Mouse (Mus musculus): ENCODE data around the gene Apcs. TPM values are rescaled to one million over a fixed set of nuclear protein-coding genes. Genes with fewer than 3 reads are reported as not detected.

Gene Apcs
- not detected in 2 replicates for polyA plus RNA-seq (2014; fragmentation: Nextera tagmentation; extraction: Ambion mirVana)

- DNase-seq (ENCODE audit: low spot score, missing footprints) (peak; percentile 8), ATAC-seq (ENCODE audit: low FRiP score) (no peak)
- no peaks in the 10 kb centered on the region for H3K4me1 ChIP-seq (ENCODE audit: control insufficient read depth, insufficient read depth, low read length)
- no peaks in the 10 kb centered on the region for H3K9me3 ChIP-seq (ENCODE audit: control insufficient read depth, low read length)
- H3K36me3 ChIP-seq (ENCODE audit: control insufficient read depth, insufficient read depth, low read length) = no peaks in the 10 kb centered on the region
- H3K9ac ChIP-seq (ENCODE audit: low read length) = no peak within 1 kb of the TSS
- WGBS = 69% methylated on average over 2 of the region's 2 CpGs
- no peaks in the 10 kb centered on the region for H3K27me3 ChIP-seq (ENCODE audit: control insufficient read depth, insufficient read depth, low read length)
- no peak within 1 kb of the TSS for H3K27ac ChIP-seq (ENCODE audit: low read depth, low read length)
- no peak within 1 kb of the TSS for H3K4me2 ChIP-seq
- H3K4me3 ChIP-seq (ENCODE audit: low read depth, low read length) = no peak within 1 kb of the TSS
Measured at GRCm38 (mm10) chr1:172894777-172895357, at the start of gene Apcs. Apcs (minus strand) TSS chr1:172895041.

- ATAC-seq (ENCODE audit: low FRiP score) (no peak), DNase-seq (ENCODE audit: low spot score, missing footprints) (no peak)
- no peaks in the 10 kb centered on the region for H3K36me3 ChIP-seq (ENCODE audit: control insufficient read depth, insufficient read depth, low read length)
- H3K9me3 ChIP-seq (ENCODE audit: control insufficient read depth, low read length) = no peaks in the 10 kb centered on the region
- no peaks in the 10 kb centered on the region for H3K27me3 ChIP-seq (ENCODE audit: control insufficient read depth, insufficient read depth, low read length)
- no peak overlapping the region for H3K4me3 ChIP-seq (ENCODE audit: low read depth, low read length)
- no peaks in the 10 kb centered on the region for H3K4me1 ChIP-seq (ENCODE audit: control insufficient read depth, insufficient read depth, low read length)
- no peak overlapping the region for H3K9ac ChIP-seq (ENCODE audit: low read length)
- no peak overlapping the region for H3K4me2 ChIP-seq
- WGBS = 89% methylated on average over 2 of the region's 2 CpGs
- no peak overlapping the region for H3K27ac ChIP-seq (ENCODE audit: low read depth, low read length)
Measured at GRCm38 (mm10) chr1:172932197-172932596, 37.4 kb upstream of the Apcs start.

GRCm38 (mm10) chr1:172918450-172918849 lies 23.6 kb upstream of the Apcs start:
- Histone ChIP-seq H3K36me3 (ENCODE audit: control insufficient read depth, insufficient read depth, low read length) (no peaks in the 10 kb centered on the region), H3K27me3 (ENCODE audit: control insufficient read depth, insufficient read depth, low read length) (no peaks in the 10 kb centered on the region), H3K9me3 (ENCODE audit: control insufficient read depth, low read length) (no peaks in the 10 kb centered on the region), H3K4me2 (no peak overlapping the region), H3K9ac (ENCODE audit: low read length) (no peak overlapping the region), H3K4me3 (ENCODE audit: low read depth, low read length) (no peak overlapping the region), H3K4me1 (ENCODE audit: control insufficient read depth, insufficient read depth, low read length) (no peaks in the 10 kb centered on the region), H3K27ac (ENCODE audit: low read depth, low read length) (no peak overlapping the region)
- ATAC-seq (ENCODE audit: low FRiP score) (no peak), DNase-seq (ENCODE audit: low spot score, missing footprints) (no peak)
- WGBS = 87% methylated on average over 2 of the region's 2 CpGs

- no peak overlapping the region for H3K27ac ChIP-seq (ENCODE audit: low read depth, low read length)
- no peaks in the 10 kb centered on the region for H3K27me3 ChIP-seq (ENCODE audit: control insufficient read depth, insufficient read depth, low read length)
- H3K9ac ChIP-seq (ENCODE audit: low read length) = no peak overlapping the region
- no peaks in the 10 kb centered on the region for H3K4me1 ChIP-seq (ENCODE audit: control insufficient read depth, insufficient read depth, low read length)
- no peak overlapping the region for H3K4me2 ChIP-seq
- ATAC-seq (ENCODE audit: low FRiP score) = no peak
- no peak for DNase-seq (ENCODE audit: low spot score, missing footprints)
- no peak overlapping the region for H3K4me3 ChIP-seq (ENCODE audit: low read depth, low read length)
- 85% methylated on average over 1 of the region's 1 CpGs for WGBS
- no peaks in the 10 kb centered on the region for H3K9me3 ChIP-seq (ENCODE audit: control insufficient read depth, low read length)
- H3K36me3 ChIP-seq (ENCODE audit: control insufficient read depth, insufficient read depth, low read length) = no peaks in the 10 kb centered on the region
Measured at GRCm38 (mm10) chr1:172917115-172917514, 22.3 kb upstream of the Apcs start.

GRCm38 (mm10) chr1:172903313-172903712 lies 8.5 kb upstream of the Apcs start:
- H3K9ac ChIP-seq (ENCODE audit: low read length) = no peak overlapping the region
- H3K4me2 ChIP-seq = no peak overlapping the region
- H3K9me3 ChIP-seq (ENCODE audit: control insufficient read depth, low read length) = no peaks in the 10 kb centered on the region
- no peak overlapping the region for H3K27ac ChIP-seq (ENCODE audit: low read depth, low read length)
- ATAC-seq (ENCODE audit: low FRiP score) = no peak
- no peaks in the 10 kb centered on the region for H3K27me3 ChIP-seq (ENCODE audit: control insufficient read depth, insufficient read depth, low read length)
- H3K4me3 ChIP-seq (ENCODE audit: low read depth, low read length) = no peak overlapping the region
- no peaks in the 10 kb centered on the region for H3K4me1 ChIP-seq (ENCODE audit: control insufficient read depth, insufficient read depth, low read length)
- no peaks in the 10 kb centered on the region for H3K36me3 ChIP-seq (ENCODE audit: control insufficient read depth, insufficient read depth, low read length)
- no peak for DNase-seq (ENCODE audit: low spot score, missing footprints)

- no peak overlapping the region for H3K9ac ChIP-seq (ENCODE audit: low read length)
- no peaks in the 10 kb centered on the region for H3K9me3 ChIP-seq (ENCODE audit: control insufficient read depth, low read length)
- ATAC-seq (ENCODE audit: low FRiP score) = no peak
- no peak overlapping the region for H3K4me3 ChIP-seq (ENCODE audit: low read depth, low read length)
- 91% methylated on average over 2 of the region's 2 CpGs for WGBS
- H3K27ac ChIP-seq (ENCODE audit: low read depth, low read length) = no peak overlapping the region
- H3K36me3 ChIP-seq (ENCODE audit: control insufficient read depth, insufficient read depth, low read length) = no peaks in the 10 kb centered on the region
- no peaks in the 10 kb centered on the region for H3K27me3 ChIP-seq (ENCODE audit: control insufficient read depth, insufficient read depth, low read length)
- H3K4me1 ChIP-seq (ENCODE audit: control insufficient read depth, insufficient read depth, low read length) = no peaks in the 10 kb centered on the region
- peak; percentile 35 for DNase-seq (ENCODE audit: low spot score, missing footprints)
- no peak overlapping the region for H3K4me2 ChIP-seq
Measured at GRCm38 (mm10) chr1:172895435-172895834, 594 bp upstream of the Apcs start.

GRCm38 (mm10) chr1:172876675-172877074 lies 18.2 kb downstream of the Apcs start:
- H3K27ac ChIP-seq (ENCODE audit: low read depth, low read length) = no peak overlapping the region
- H3K9me3 ChIP-seq (ENCODE audit: control insufficient read depth, low read length) = no peaks in the 10 kb centered on the region
- no peak for ATAC-seq (ENCODE audit: low FRiP score)
- no peak for DNase-seq (ENCODE audit: low spot score, missing footprints)
- 74% methylated on average over 1 of the region's 1 CpGs for WGBS
- H3K27me3 ChIP-seq (ENCODE audit: control insufficient read depth, insufficient read depth, low read length) = no peaks in the 10 kb centered on the region
- H3K9ac ChIP-seq (ENCODE audit: low read length) = no peak overlapping the region
- no peaks in the 10 kb centered on the region for H3K36me3 ChIP-seq (ENCODE audit: control insufficient read depth, insufficient read depth, low read length)
- no peaks in the 10 kb centered on the region for H3K4me1 ChIP-seq (ENCODE audit: control insufficient read depth, insufficient read depth, low read length)
- H3K4me2 ChIP-seq = no peak overlapping the region
- no peak overlapping the region for H3K4me3 ChIP-seq (ENCODE audit: low read depth, low read length)

GRCm38 (mm10) chr1:172875265-172875664 lies 19.6 kb downstream of the Apcs start:
- WGBS = 90% methylated on average over 4 of the region's 4 CpGs
- no peak overlapping the region for H3K4me2 ChIP-seq
- no peaks in the 10 kb centered on the region for H3K4me1 ChIP-seq (ENCODE audit: control insufficient read depth, insufficient read depth, low read length)

GRCm38 (mm10) chr1:172848171-172848570 lies 46.7 kb downstream of the Apcs start:
- DNase-seq (ENCODE audit: low spot score, missing footprints) (no peak), ATAC-seq (ENCODE audit: low FRiP score) (no peak)
- Histone ChIP-seq H3K27me3 (ENCODE audit: control insufficient read depth, insufficient read depth, low read length) (no peaks in the 10 kb centered on the region), H3K4me2 (no peak overlapping the region), H3K4me1 (ENCODE audit: control insufficient read depth, insufficient read depth, low read length) (no peaks in the 10 kb centered on the region), H3K9ac (ENCODE audit: low read length) (no peak overlapping the region), H3K27ac (ENCODE audit: low read depth, low read length) (no peak overlapping the region), H3K36me3 (ENCODE audit: control insufficient read depth, insufficient read depth, low read length) (no peaks in the 10 kb centered on the region), H3K9me3 (ENCODE audit: control insufficient read depth, low read length) (no peaks in the 10 kb centered on the region), H3K4me3 (ENCODE audit: low read depth, low read length) (no peak overlapping the region)
- WGBS = 83% methylated on average over 2 of the region's 2 CpGs

More at GRCm38 (mm10) chr1:172875265-172875664, 19.6 kb downstream of the Apcs start:
- no peak for ATAC-seq (ENCODE audit: low FRiP score)
- Histone ChIP-seq H3K27ac (ENCODE audit: low read depth, low read length) (no peak overlapping the region), H3K4me3 (ENCODE audit: low read depth, low read length) (no peak overlapping the region), H3K36me3 (ENCODE audit: control insufficient read depth, insufficient read depth, low read length) (no peaks in the 10 kb centered on the region), H3K27me3 (ENCODE audit: control insufficient read depth, insufficient read depth, low read length) (no peaks in the 10 kb centered on the region), H3K9me3 (ENCODE audit: control insufficient read depth, low read length) (no peaks in the 10 kb centered on the region), H3K9ac (ENCODE audit: low read length) (no peak overlapping the region)
- DNase-seq (ENCODE audit: low spot score, missing footprints) = no peak
